Mouse (Mus musculus) intestine, postnatal 0 days (tissue): ENCODE measurements around the gene Tmem212. TPM values are rescaled to one million over a fixed set of nuclear protein-coding genes. Genes with fewer than 3 reads are reported as not detected.

Experiments used
- ATAC-seq: fragments of 200-750 bp; cut with Nextera tagmentation; 2 replicates; pipeline ENCODE4 v1.8.0; 2017; ENCODE audit warnings: mild to moderate bottlenecking, moderate TSS enrichment, moderate library complexity
- H3K27ac ChIP-seq: fragments of 300-500 bp; sonication (generic); 2 replicates; pipeline ENCODE4 v1.5.1; 2014; ENCODE audit warnings: mild to moderate bottlenecking, low read depth, low read length, moderate library complexity
- H3K27me3 ChIP-seq: fragments of 300-500 bp; sonication (generic); replicated peaks from 2 replicates; pipeline ENCODE4 v1.6.1; 2014; ENCODE audit warnings: low read length, mixed read lengths; ENCODE audit not compliant: control insufficient read depth, insufficient read depth
- H3K36me3 ChIP-seq: fragments of 300-500 bp; sonication (generic); 2 replicates; pipeline ENCODE4 v1.6.1; 2014; ENCODE audit warnings: mild to moderate bottlenecking, moderate library complexity; ENCODE audit not compliant: control insufficient read depth, insufficient read depth
- H3K4me1 ChIP-seq: fragments of 300-500 bp; sonication (generic); replicated peaks from 2 replicates; pipeline ENCODE4 v1.6.1; 2014; ENCODE audit warnings: antibody characterized with exemption, low read length, mixed read lengths; ENCODE audit not compliant: control insufficient read depth, insufficient read depth
- H3K4me2 ChIP-seq: fragments of 300-500 bp; sonication (generic); replicated peaks from 2 replicates; pipeline ENCODE4 v1.6.1; 2014; ENCODE audit warnings: low read depth, mild to moderate bottlenecking, moderate library complexity
- H3K4me3 ChIP-seq: fragments of 300-500 bp; sonication (generic); 2 replicates; pipeline ENCODE4 v1.5.1; 2014; ENCODE audit warnings: low read depth, low read length
- H3K9ac ChIP-seq: fragments of 300-500 bp; sonication (generic); 2 replicates; pipeline ENCODE4 v1.6.1; 2014; ENCODE audit warnings: mild to moderate bottlenecking, low read depth, low read length
- H3K9me3 ChIP-seq: fragments of 300-500 bp; sonication (generic); 2 replicates; pipeline ENCODE4 v1.6.1; 2016; ENCODE audit warnings: mixed run types; ENCODE audit not compliant: control insufficient read depth
- CTCF ChIP-seq: sonication (generic); IDR thresholded peaks from 2 replicates; pipeline ENCODE4 v1.5.1; 2016; ENCODE audit warnings: low read depth, mild to moderate bottlenecking, control low read depth, antibody characterized with exemption, moderate library complexity
- WGBS: fragments of 180-500 bp; shearing (Covaris S2); extraction: QIAGEN DNeasy Blood & Tissue Kit; methylation state at CpG from one replicate; pipeline ENCODE4 v1.1.7; 2014; 5-methylcytosine and 5-hydroxymethylcytosine counted together
- polyA plus RNA-seq: library from polyadenylated mRNA; unstranded; fragments of >200 nt; fragmentation: Nextera tagmentation; extraction: Ambion mirVana; gene quantifications from 2 replicates; pipeline ENCODE4 v1.2.1, GENCODE M21; 2015

Gene Tmem212
- polyA plus RNA-seq, 1 experiment from 2014 or later, result 0.29 TPM

DNA sequence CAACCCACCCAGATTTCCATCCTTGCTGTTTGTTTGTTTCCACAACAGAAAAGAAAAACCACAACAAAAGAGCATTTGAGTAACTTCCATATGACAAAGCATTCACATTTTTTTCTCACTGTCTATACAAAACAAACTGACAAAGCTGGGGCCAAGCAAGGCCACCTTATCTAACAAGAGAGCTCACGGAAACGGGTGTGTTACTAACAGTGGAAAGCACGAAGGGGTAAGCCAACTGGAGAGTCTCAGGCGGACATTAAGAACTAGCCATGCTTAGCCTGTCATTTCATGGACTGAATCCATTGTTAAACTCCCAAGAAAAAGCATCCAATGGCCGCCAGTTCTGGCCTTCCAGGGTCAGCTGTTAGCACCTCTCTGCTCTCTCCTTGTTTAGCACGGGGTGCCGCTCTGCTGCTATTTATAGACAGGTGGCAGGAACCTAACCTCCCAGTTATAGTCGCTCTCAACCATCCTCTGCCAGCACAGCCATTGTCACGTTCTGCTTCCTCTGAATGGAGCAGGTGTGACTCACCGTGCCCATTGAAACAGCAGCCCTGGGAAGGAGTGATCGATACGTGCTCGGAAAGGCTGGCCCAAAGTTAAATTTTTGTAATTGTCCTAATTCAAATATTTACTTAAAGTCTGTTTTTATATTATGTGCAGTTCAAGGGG is 8.6 kb upstream of the Tmem212 start:
- Histone ChIP-seq H3K4me2 (no peak overlapping the region), H3K9me3 (no peaks in the 10 kb centered on the region), H3K4me1 (no peaks in the 10 kb centered on the region), H3K4me3 (no peak overlapping the region), H3K27ac (no peak overlapping the region), H3K9ac (no peak overlapping the region), H3K27me3 (no peaks in the 10 kb centered on the region), H3K36me3 (no peaks in the 10 kb centered on the region)
- ATAC-seq, result peak; percentile 46
- TF ChIP-seq CTCF, result no peak
- WGBS, result 23% methylated on average over 13 of the region's 13 CpGs

GRCm38 (mm10) chr3:27901846-27902245 is 5.7 kb upstream of the Tmem212 start:
- peak; percentile 58 for TF ChIP-seq CTCF
- Histone ChIP-seq H3K9ac (no peak overlapping the region), H3K4me1 (peaks cover 9% of the 10 kb centered on the region), H3K27me3 (no peaks in the 10 kb centered on the region), H3K4me3 (no peak overlapping the region), H3K4me2 (no peak overlapping the region), H3K27ac (no peak overlapping the region), H3K36me3 (no peaks in the 10 kb centered on the region), H3K9me3 (no peaks in the 10 kb centered on the region)
- no peak for ATAC-seq
- WGBS, result 96% methylated on average over 6 of the region's 6 CpGs

DNA sequence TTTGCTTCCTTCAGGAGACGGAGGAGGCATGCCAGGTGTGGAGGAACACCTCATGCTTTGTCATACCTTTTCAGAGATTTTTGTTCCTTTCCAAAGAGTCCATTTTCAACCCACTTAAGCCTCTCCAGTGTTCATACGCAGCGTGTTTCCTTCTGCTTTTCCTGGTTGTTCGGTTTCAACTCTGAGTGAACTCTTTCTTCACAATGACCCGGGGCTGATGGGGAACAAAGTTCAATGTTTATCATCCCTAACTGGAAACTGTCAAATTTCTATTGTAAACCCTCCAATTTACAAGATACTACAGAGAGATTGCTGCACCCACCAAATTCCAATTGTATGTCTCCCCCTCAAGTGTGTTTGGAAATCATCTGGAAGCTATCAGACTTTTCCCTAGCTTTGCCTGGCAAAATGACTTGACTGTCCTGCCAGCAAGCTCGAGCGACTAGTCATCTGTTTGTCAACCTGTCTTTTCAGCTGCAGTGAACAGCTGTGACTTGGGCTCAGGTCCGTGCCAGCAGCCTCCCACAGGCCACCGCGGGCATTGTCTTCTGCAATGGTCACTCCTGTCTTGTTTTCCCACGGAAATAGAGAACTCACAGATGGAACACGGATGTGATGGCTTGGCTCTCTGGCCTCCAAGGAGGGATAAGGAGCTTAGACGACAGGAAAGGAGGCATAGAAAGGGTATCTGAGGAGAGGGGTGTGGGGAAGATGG is 3.0 kb upstream of the Tmem212 start:
- no peaks in the 10 kb centered on the region for H3K36me3 ChIP-seq
- 0 out of 2 replicates have a peak overlapping the region, but pooled peaks have one; percentile 0 for H3K4me2 ChIP-seq
- ATAC-seq, result peak; percentile 63
- peaks cover 9% of the 10 kb centered on the region for H3K4me1 ChIP-seq
- H3K9ac ChIP-seq, result no peak overlapping the region
- H3K27ac ChIP-seq, result 0 out of 2 replicates have a peak overlapping the region, but pooled peaks have one; percentile 2
- H3K9me3 ChIP-seq, result no peaks in the 10 kb centered on the region
- no peak overlapping the region for H3K4me3 ChIP-seq
- no peaks in the 10 kb centered on the region for H3K27me3 ChIP-seq
- 22% methylated on average over 13 of the region's 13 CpGs for WGBS
- peak; percentile 44 for TF ChIP-seq CTCF

GRCm38 (mm10) chr3:27898178-27898577 is 2.0 kb upstream of the Tmem212 start:
- H3K9me3 ChIP-seq, result no peaks in the 10 kb centered on the region
- H3K27ac ChIP-seq, result no peak overlapping the region
- H3K4me3 ChIP-seq, result no peak overlapping the region
- H3K9ac ChIP-seq, result no peak overlapping the region
- no peaks in the 10 kb centered on the region for H3K27me3 ChIP-seq
- WGBS, result 74% methylated on average over 10 of the region's 10 CpGs
- no peak for ATAC-seq
- TF ChIP-seq CTCF, result no peak
- no peak overlapping the region for H3K4me2 ChIP-seq
- no peaks in the 10 kb centered on the region for H3K36me3 ChIP-seq
- H3K4me1 ChIP-seq, result peaks cover 9% of the 10 kb centered on the region

DNA sequence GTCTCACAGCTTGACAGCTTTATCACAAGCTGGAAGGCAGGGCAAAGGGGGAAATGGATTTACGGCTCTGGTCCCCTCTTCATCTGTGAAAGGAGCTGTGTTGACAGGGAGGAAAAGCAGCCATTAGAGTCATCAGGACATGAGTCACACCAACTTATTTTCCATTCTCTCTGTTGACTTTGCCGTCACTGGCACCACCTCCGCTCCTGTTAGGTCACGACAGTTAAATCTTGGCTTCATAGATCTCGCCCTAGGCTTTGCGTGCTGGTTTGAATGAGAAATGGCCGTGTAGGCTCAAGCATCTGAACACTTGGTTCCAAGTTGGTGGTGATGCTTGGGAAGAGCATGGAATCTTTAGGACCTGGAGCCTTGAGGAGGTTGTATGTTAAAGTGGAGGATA is 9.6 kb downstream of the Tmem212 start:
- no peaks in the 10 kb centered on the region for H3K36me3 ChIP-seq
- H3K9me3 ChIP-seq, result no peaks in the 10 kb centered on the region
- H3K9ac ChIP-seq, result no peak overlapping the region
- peak overlapping the region; percentile 4; the same call in 1 of the 2 replicates for H3K4me2 ChIP-seq
- no peaks in the 10 kb centered on the region for H3K4me1 ChIP-seq
- no peak overlapping the region for H3K27ac ChIP-seq
- no peaks in the 10 kb centered on the region for H3K27me3 ChIP-seq
- WGBS, result 39% methylated on average over 7 of the region's 7 CpGs
- peak; percentile 38; the same call in 1 of the 2 replicates for ATAC-seq
- no peak overlapping the region for H3K4me3 ChIP-seq
- TF ChIP-seq CTCF, result no peak

DNA sequence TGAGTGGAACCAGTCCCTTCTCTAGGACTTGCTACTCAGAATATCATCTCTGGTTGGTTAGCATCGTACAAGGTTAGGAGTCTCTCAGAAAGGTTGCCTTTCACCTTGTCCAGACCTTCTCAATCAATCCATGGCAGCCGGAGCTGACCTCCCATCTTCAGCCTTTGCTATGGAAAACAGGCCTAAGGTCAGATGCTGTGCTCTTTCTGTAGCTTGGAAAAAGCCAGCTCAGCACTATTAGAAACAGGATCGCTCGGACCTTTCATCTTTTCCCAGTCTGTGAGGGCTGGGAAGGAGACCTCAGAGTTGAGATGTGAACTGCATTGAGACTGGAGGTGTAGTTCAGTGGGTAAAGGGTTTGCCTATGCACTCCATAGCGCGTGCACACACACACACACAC is 10.6 kb downstream of the Tmem212 start:
- no peak overlapping the region for H3K4me2 ChIP-seq
- ATAC-seq, result no peak
- H3K27ac ChIP-seq, result no peak overlapping the region
- H3K36me3 ChIP-seq, result no peaks in the 10 kb centered on the region
- no peak overlapping the region for H3K4me3 ChIP-seq
- 88% methylated on average over 6 of the region's 6 CpGs for WGBS
- H3K4me1 ChIP-seq, result no peaks in the 10 kb centered on the region
- TF ChIP-seq CTCF, result no peak
- no peak overlapping the region for H3K9ac ChIP-seq
- H3K27me3 ChIP-seq, result no peaks in the 10 kb centered on the region
- H3K9me3 ChIP-seq, result no peaks in the 10 kb centered on the region
